Mouse (Mus musculus) splenic B cell, adult 2 months (primary cell): Measurements from ENCODE around the gene Nwd2.

Experiments
- DNase-seq: peaks from one replicate; pipeline ENCODE4 v3.0.0-alpha.2; 2011; ENCODE audit warnings: low read depth, low spot score
- H3K27me3 ChIP-seq: 2 replicates; pipeline ENCODE4 v1.6.1; 2012; ENCODE audit warnings: mild to moderate bottlenecking, low read length, moderate library complexity, mixed read lengths; ENCODE audit not compliant: control insufficient read depth, poor library complexity, insufficient read depth, severe bottlenecking
- H3K36me3 ChIP-seq: 2 replicates; pipeline ENCODE4 v1.6.1; 2012; ENCODE audit warnings: mild to moderate bottlenecking, low read length, moderate library complexity, mixed read lengths; ENCODE audit not compliant: control insufficient read depth, poor library complexity, insufficient read depth, severe bottlenecking

Nwd2 gene

GRCm38 (mm10) chr5:63649070-63649532, at the start of gene Nwd2:
TSS of gene Nwd2 (plus strand) at chr5:63649102.
- no peaks in the 10 kb centered on the region; the same call in 1 of the 2 replicates for H3K27me3 ChIP-seq
- DNase-seq = no peak
- H3K36me3 ChIP-seq = no peaks in the 10 kb centered on the region

GRCm38 (mm10) chr5:63607447-63607846, 41.5 kb upstream of the Nwd2 start:
- no peak for DNase-seq
- no peaks in the 10 kb centered on the region for H3K36me3 ChIP-seq
- H3K27me3 ChIP-seq = no peaks in the 10 kb centered on the region

- Histone ChIP-seq H3K27me3 (no peaks in the 10 kb centered on the region; the same call in 1 of the 2 replicates), H3K36me3 (no peaks in the 10 kb centered on the region)
- DNase-seq = no peak
Measured at GRCm38 (mm10) chr5:63616792-63617668, 31.9 kb upstream of the Nwd2 start.

GRCm38 (mm10) chr5:63624123-63624522, 24.8 kb upstream of the Nwd2 start:
- Histone ChIP-seq H3K27me3 (no peaks in the 10 kb centered on the region), H3K36me3 (no peaks in the 10 kb centered on the region)
- no peak for DNase-seq

- H3K36me3 ChIP-seq = no peaks in the 10 kb centered on the region
- H3K27me3 ChIP-seq = no peaks in the 10 kb centered on the region
- DNase-seq = no peak
Measured at GRCm38 (mm10) chr5:63627832-63628530, 20.9 kb upstream of the Nwd2 start.

- no peaks in the 10 kb centered on the region for H3K27me3 ChIP-seq
- no peak for DNase-seq
Measured at GRCm38 (mm10) chr5:63628531-63628871, 20.4 kb upstream of the Nwd2 start.

GRCm38 (mm10) chr5:63634636-63635035, 14.3 kb upstream of the Nwd2 start:
- Histone ChIP-seq H3K36me3 (no peaks in the 10 kb centered on the region), H3K27me3 (no peaks in the 10 kb centered on the region)
- no peak for DNase-seq

More at GRCm38 (mm10) chr5:63628531-63628871, 20.4 kb upstream of the Nwd2 start:
- no peaks in the 10 kb centered on the region for H3K36me3 ChIP-seq

- Histone ChIP-seq H3K27me3 (no peaks in the 10 kb centered on the region; the same call in 1 of the 2 replicates), H3K36me3 (no peaks in the 10 kb centered on the region)
- DNase-seq = no peak
Measured at GRCm38 (mm10) chr5:63648187-63648586, 715 bp upstream of the Nwd2 start.

GRCm38 (mm10) chr5:63649533-63650464, 897 bp downstream of the Nwd2 start:
- Histone ChIP-seq H3K27me3 (no peaks in the 10 kb centered on the region; the same call in 1 of the 2 replicates), H3K36me3 (no peaks in the 10 kb centered on the region)
- DNase-seq = no peak

- H3K36me3 ChIP-seq = no peaks in the 10 kb centered on the region
- no peak for DNase-seq
- H3K27me3 ChIP-seq = no peaks in the 10 kb centered on the region; the same call in 1 of the 2 replicates
Measured at GRCm38 (mm10) chr5:63651813-63652212, 2.9 kb downstream of the Nwd2 start.

- Histone ChIP-seq H3K36me3 (no peaks in the 10 kb centered on the region), H3K27me3 (no peaks in the 10 kb centered on the region; the same call in 1 of the 2 replicates)
- DNase-seq = no peak
Measured at GRCm38 (mm10) chr5:63652705-63653104, 3.8 kb downstream of the Nwd2 start.

GRCm38 (mm10) chr5:63666884-63667283, 18.0 kb downstream of the Nwd2 start:
- Histone ChIP-seq H3K36me3 (no peaks in the 10 kb centered on the region), H3K27me3 (no peaks in the 10 kb centered on the region)
- DNase-seq = no peak

GRCm38 (mm10) chr5:63675934-63676333, 27.0 kb downstream of the Nwd2 start:
- H3K36me3 ChIP-seq = no peaks in the 10 kb centered on the region
- DNase-seq = no peak
- H3K27me3 ChIP-seq = no peaks in the 10 kb centered on the region

- Histone ChIP-seq H3K27me3 (no peaks in the 10 kb centered on the region), H3K36me3 (no peaks in the 10 kb centered on the region)
- no peak for DNase-seq
Measured at GRCm38 (mm10) chr5:63689084-63689483, 40.2 kb downstream of the Nwd2 start.
